Mouse (Mus musculus): ENCODE data around the gene Gm19410.

Gm19410 gene

GRCm38 (mm10) chr8:35765499-35766193 is at the start of gene Gm19410:
Gene Gm19410 (plus strand): TSS chr8:35765790.
- no peak for DNase-seq (ENCODE audit: extremely low read depth, low read depth)

- DNase-seq (ENCODE audit: extremely low read depth, low read depth) = no peak
Measured at GRCm38 (mm10) chr8:35730776-35731175, 34.8 kb upstream of the Gm19410 start.

DNA sequence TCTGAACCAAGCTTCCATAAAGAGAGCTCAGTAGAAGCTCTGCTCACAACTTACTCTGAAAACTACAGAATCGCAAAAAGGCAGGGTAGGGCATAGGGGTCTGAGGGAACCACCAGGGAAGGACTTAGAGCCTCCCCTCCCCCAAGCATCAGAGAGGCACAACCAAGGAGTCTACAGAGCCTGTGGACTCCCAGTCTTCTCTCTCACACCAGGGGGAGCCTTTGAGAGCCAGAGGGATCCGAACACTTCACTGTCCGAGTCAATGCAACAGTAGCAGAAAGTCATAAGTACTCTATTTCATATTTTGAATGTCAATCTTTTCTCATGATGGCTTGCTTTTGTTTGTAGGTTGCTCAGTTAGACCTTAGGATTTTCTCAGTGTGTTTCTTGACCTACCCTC is 30.2 kb upstream of the Gm19410 start:
- no peak for DNase-seq (ENCODE audit: extremely low read depth, low read depth)

DNA sequence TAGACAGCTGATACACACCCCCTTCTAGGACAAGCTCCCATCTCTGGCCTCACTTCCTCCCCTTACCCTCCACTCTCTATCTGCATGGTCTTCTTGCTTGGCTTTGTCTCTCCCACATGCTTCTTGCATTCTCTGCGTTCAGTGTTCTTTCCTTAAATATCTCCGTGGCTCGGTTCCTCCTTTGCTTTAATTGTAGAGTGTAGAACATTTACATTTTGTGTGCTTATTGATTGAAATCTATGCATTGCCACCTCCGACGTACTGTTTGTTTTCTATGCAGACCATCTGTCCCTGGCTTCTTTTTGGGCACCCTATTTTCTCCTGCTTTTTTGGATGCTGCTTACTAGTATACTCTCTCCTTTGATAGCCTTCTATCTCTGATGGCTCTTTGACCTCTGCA is 9.4 kb upstream of the Gm19410 start:
- DNase-seq (ENCODE audit: extremely low read depth, low read depth) = no peak

- DNase-seq (ENCODE audit: extremely low read depth, low read depth) = no peak
Measured at GRCm38 (mm10) chr8:35765020-35765419, 570 bp upstream of the Gm19410 start.

DNA sequence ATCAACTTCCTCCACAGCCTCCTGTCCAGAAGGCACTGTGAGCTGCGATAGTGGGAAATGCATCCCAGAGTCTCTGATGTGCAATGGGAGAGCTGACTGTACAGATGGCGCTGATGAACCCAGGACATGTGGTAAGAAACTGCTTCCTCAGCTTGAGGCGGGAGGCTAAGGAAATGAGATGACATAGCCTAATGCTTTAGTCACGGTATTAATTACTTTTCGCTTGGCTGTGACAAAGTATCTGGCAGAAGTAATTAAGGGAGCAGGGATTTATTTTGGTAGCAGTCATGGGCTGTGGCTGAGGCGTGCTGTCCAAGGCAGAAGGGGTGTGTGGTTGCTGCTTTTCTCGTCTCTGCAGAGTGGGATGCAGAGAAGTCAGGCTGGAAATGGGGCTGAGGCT is 7.9 kb downstream of the Gm19410 start:
- no peak for DNase-seq (ENCODE audit: extremely low read depth, low read depth)

Data from MEL-GATA-1-ER (cell line).